Mouse (Mus musculus) kidney, adult 2 months (tissue): ENCODE results near the gene Usp36.

ENCODE experiments used
- CTCF ChIP-seq: fragments of 200-500 bp; conservative IDR thresholded peaks from 2 replicates; pipeline ENCODE4 v1.5.1; 2011; ENCODE audit warnings: low read depth, mild to moderate bottlenecking, control low read depth, low read length, moderate library complexity, mixed read lengths; ENCODE audit not compliant: insufficient read depth, insufficient read length
- POLR2A ChIP-seq: fragments of 200-500 bp; IDR thresholded peaks from one replicate; pipeline ENCODE4 v1.6.1; 2011; ENCODE audit warnings: low read depth, low read length, control low read depth

DNA sequence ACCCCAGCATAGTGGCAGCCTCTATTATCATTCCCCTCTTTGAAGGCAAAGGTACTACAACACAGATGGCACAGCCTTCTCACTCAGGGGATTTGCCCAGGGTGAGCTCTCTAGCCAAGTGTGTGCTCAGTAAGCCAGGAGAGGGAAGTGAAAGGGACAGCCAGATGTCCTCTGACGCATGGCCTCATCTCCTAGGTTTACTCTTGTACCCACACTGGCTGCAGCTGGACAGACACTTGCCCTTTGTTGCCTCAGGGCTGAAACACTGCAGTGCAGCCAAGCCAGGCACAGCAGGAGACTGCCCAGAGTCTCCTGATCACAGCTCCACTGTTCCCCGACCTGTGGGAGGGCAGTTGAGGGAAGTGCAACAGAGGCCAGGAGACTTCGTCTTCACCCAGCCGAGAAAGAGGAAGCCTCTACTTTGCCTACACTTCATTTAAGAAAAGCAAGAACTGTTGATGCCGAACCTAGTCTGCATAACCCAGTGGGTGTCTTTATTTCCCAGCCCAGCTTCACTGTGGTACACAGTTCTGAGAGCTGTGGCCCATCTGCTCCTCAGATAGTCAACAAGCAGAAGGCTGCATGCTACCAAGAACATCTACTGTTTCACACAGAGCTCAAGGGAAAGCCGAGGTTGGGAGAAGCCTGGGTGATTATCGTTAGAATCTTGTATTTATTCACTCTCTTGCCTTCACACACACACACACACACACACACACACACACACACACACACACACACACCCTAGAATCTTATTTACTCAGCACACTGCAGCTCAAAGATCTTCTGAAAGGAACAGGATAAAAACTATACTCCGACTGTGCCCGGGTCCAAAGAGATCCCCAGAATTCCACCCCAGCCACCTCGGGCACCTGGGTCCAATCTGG lies 78.1 kb downstream of the Usp36 start:
- no peak for TF ChIP-seq CTCF
- TF ChIP-seq POLR2A = no peak
